Mouse (Mus musculus) stomach, embryonic 16.5 days (tissue): Measurements from ENCODE around the gene Hmg20a. TPM values are rescaled to one million over a fixed set of nuclear protein-coding genes. Genes with fewer than 3 reads are reported as not detected.
A peak's percentile ranks its signal among the peaks of the same experiment; 100 is the strongest.

Experiments used
- ATAC-seq: fragments of 200-750 bp; cut with Nextera tagmentation; 2 replicates; pipeline ENCODE4 v1.8.0; 2017; ENCODE audit warnings: moderate number of reproducible peaks, moderate TSS enrichment; ENCODE audit not compliant: insufficient read depth, low FRiP score
- H3K27ac ChIP-seq: fragments of 300-500 bp; sonication (generic); 2 replicates; pipeline ENCODE4 v1.5.1; 2014; ENCODE audit warnings: low read length
- H3K27me3 ChIP-seq: fragments of 300-500 bp; sonication (generic); 2 replicates; pipeline ENCODE4 v1.6.1; 2014; ENCODE audit warnings: low read length, control low read depth, mixed read lengths; ENCODE audit not compliant: control insufficient read depth, insufficient read depth
- H3K36me3 ChIP-seq: fragments of 300-500 bp; sonication (generic); 2 replicates; pipeline ENCODE4 v1.6.1; 2014; ENCODE audit warnings: low read length; ENCODE audit not compliant: control insufficient read depth, insufficient read depth
- H3K4me1 ChIP-seq: fragments of 300-500 bp; sonication (generic); 2 replicates; pipeline ENCODE4 v1.6.1; 2014; ENCODE audit warnings: low read length, control low read depth, mixed read lengths; ENCODE audit not compliant: control insufficient read depth, insufficient read depth
- H3K4me2 ChIP-seq: fragments of 300-500 bp; sonication (generic); 2 replicates; pipeline ENCODE4 v1.6.1; 2014; ENCODE audit warnings: low read depth, low read length, mixed read lengths
- H3K4me3 ChIP-seq: fragments of 300-500 bp; sonication (generic); replicated peaks from 2 replicates; pipeline ENCODE4 v1.5.1; 2014; ENCODE audit warnings: mild to moderate bottlenecking, low read length
- H3K9ac ChIP-seq: fragments of 300-500 bp; sonication (generic); 2 replicates; pipeline ENCODE4 v1.6.1; 2014; ENCODE audit warnings: low read length
- H3K9me3 ChIP-seq: fragments of 300-500 bp; sonication (generic); replicated peaks from 2 replicates; pipeline ENCODE4 v1.6.1; 2016; ENCODE audit warnings: low read length, control low read depth; ENCODE audit not compliant: control insufficient read depth
- WGBS: fragments of 180-500 bp; shearing (Covaris S2); extraction: QIAGEN DNeasy Blood & Tissue Kit; methylation state at CpG from one replicate; pipeline ENCODE4 v1.1.7; 2014; 5-methylcytosine and 5-hydroxymethylcytosine counted together
- polyA plus RNA-seq: library from polyadenylated mRNA; unstranded; fragments of >200 nt; fragmentation: Nextera tagmentation; extraction: Ambion mirVana; gene quantifications from 2 replicates; pipeline ENCODE4 v1.2.1, GENCODE M21; 2015

The Hmg20a gene
- polyA plus RNA-seq, 1 experiment from 2014 or later, result 48.3 TPM

- Histone ChIP-seq H3K36me3 (peaks cover 8% of the 10 kb centered on the region), H3K27me3 (no peaks in the 10 kb centered on the region), H3K4me2 (no peak overlapping the region), H3K9me3 (no peaks in the 10 kb centered on the region), H3K4me3 (no peak overlapping the region), H3K27ac (peak overlapping the region; percentile 58), H3K4me1 (peaks cover 31% of the 10 kb centered on the region), H3K9ac (no peak overlapping the region)
- WGBS, result 83% methylated on average over 2 of the region's 2 CpGs
- no peak for ATAC-seq
Measured at GRCm38 (mm10) chr9:56463046-56463445, 44.6 kb downstream of the Hmg20a start.

- 44% methylated on average over 4 of the region's 4 CpGs for WGBS
- Histone ChIP-seq H3K27me3 (no peaks in the 10 kb centered on the region), H3K9me3 (no peaks in the 10 kb centered on the region), H3K4me3 (no peak overlapping the region), H3K36me3 (peaks cover 9% of the 10 kb centered on the region), H3K27ac (peak overlapping the region; percentile 62), H3K9ac (no peak overlapping the region), H3K4me2 (no peak overlapping the region), H3K4me1 (peaks cover 31% of the 10 kb centered on the region)
- ATAC-seq, result peak; percentile 51; the same call in 1 of the 2 replicates
Measured at GRCm38 (mm10) chr9:56463686-56464515, 45.5 kb downstream of the Hmg20a start.

GRCm38 (mm10) chr9:56464863-56465654, 46.6 kb downstream of the Hmg20a start:
- peak overlapping the region; percentile 62; the same call in 1 of the 2 replicates for H3K27ac ChIP-seq
- peak overlapping the region; percentile 46; the same call in 1 of the 2 replicates for H3K9ac ChIP-seq
- H3K36me3 ChIP-seq, result peaks cover 9% of the 10 kb centered on the region
- H3K27me3 ChIP-seq, result no peaks in the 10 kb centered on the region
- ATAC-seq, result peak; percentile 84
- peak overlapping the region; percentile 35 for H3K4me2 ChIP-seq
- no peaks in the 10 kb centered on the region for H3K9me3 ChIP-seq
- peaks cover 31% of the 10 kb centered on the region for H3K4me1 ChIP-seq
- 18% methylated on average over 23 of the region's 23 CpGs for WGBS
- H3K4me3 ChIP-seq, result no peak overlapping the region

DNA sequence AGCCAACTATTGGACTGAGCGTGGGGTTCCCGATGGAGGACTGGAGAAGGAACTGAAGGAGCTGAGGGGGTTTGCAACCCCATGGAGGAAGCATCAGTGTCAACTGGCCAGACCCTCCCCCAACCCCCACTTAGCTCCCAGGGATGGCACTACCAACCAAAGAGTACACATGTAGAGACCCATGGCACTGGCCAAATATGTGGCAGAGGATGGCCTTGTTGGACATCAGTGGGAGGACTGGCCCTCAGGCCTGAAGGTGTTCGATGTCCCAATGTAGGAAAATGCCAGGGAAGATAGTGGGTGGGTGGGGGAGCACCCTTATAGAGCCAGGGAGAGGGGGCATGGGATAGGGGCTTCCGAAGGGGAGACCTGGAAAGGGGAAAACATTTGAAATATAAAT, 47.8 kb downstream of the Hmg20a start:
- no peak for ATAC-seq
- WGBS, result 88% methylated on average over 4 of the region's 4 CpGs
- H3K4me3 ChIP-seq, result no peak overlapping the region
- H3K9ac ChIP-seq, result no peak overlapping the region
- H3K27ac ChIP-seq, result no peak overlapping the region
- no peak overlapping the region for H3K4me2 ChIP-seq
- H3K36me3 ChIP-seq, result peaks cover 9% of the 10 kb centered on the region
- no peaks in the 10 kb centered on the region for H3K27me3 ChIP-seq
- H3K9me3 ChIP-seq, result no peaks in the 10 kb centered on the region
- H3K4me1 ChIP-seq, result peaks cover 26% of the 10 kb centered on the region

GRCm38 (mm10) chr9:56469656-56470055, 51.2 kb downstream of the Hmg20a start:
- no peaks in the 10 kb centered on the region for H3K27me3 ChIP-seq
- no peak overlapping the region for H3K27ac ChIP-seq
- H3K9me3 ChIP-seq, result no peaks in the 10 kb centered on the region
- H3K4me1 ChIP-seq, result peaks cover 7% of the 10 kb centered on the region
- peaks cover 9% of the 10 kb centered on the region for H3K36me3 ChIP-seq
- ATAC-seq, result no peak
- no peak overlapping the region for H3K4me2 ChIP-seq
- no peak overlapping the region for H3K9ac ChIP-seq
- 55% methylated on average over 2 of the region's 2 CpGs for WGBS
- H3K4me3 ChIP-seq, result no peak overlapping the region

GRCm38 (mm10) chr9:56470291-56470690, 51.9 kb downstream of the Hmg20a start:
- H3K36me3 ChIP-seq, result peaks cover 9% of the 10 kb centered on the region
- no peak overlapping the region for H3K4me2 ChIP-seq
- H3K9me3 ChIP-seq, result no peaks in the 10 kb centered on the region
- H3K4me3 ChIP-seq, result no peak overlapping the region
- 37% methylated on average over 7 of the region's 7 CpGs for WGBS
- peaks cover under 1% of the 10 kb centered on the region for H3K4me1 ChIP-seq
- no peak overlapping the region for H3K27ac ChIP-seq
- ATAC-seq, result no peak
- H3K27me3 ChIP-seq, result no peaks in the 10 kb centered on the region
- H3K9ac ChIP-seq, result no peak overlapping the region

- no peak overlapping the region for H3K4me3 ChIP-seq
- H3K4me1 ChIP-seq, result no peaks in the 10 kb centered on the region
- no peak overlapping the region for H3K9ac ChIP-seq
- H3K9me3 ChIP-seq, result no peaks in the 10 kb centered on the region
- peaks cover 8% of the 10 kb centered on the region for H3K36me3 ChIP-seq
- no peak for ATAC-seq
- no peak overlapping the region for H3K4me2 ChIP-seq
- H3K27ac ChIP-seq, result no peak overlapping the region
- no peaks in the 10 kb centered on the region for H3K27me3 ChIP-seq
- WGBS, result 89% methylated on average over 5 of the region's 5 CpGs
Measured at GRCm38 (mm10) chr9:56478975-56479647, 60.7 kb downstream of the Hmg20a start.

DNA sequence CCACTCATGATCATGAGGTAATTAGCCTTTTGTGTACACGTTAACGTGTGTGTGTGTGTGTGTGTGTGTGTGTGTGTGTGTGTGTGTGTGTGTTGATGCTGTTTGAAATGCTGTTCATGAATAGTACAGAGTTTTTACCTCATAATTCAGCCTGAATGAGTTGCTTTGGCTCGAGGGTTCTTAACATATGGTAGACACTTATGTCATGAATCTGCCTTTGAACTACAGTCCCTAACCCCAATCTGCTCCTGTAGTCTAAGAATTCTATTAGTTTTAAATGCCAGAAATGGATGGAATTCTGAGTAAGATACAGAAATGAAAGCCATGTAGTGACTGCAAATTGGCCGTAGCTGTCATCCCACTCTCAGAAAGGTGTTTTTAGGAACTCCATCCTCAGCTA, 64.2 kb downstream of the Hmg20a start:
- 82% methylated on average over 4 of the region's 4 CpGs for WGBS
- Histone ChIP-seq H3K27me3 (no peaks in the 10 kb centered on the region), H3K4me3 (no peak overlapping the region), H3K27ac (no peak overlapping the region), H3K36me3 (peaks cover 4% of the 10 kb centered on the region), H3K4me1 (peaks cover 4% of the 10 kb centered on the region; the same call in 1 of the 2 replicates), H3K9ac (no peak overlapping the region), H3K9me3 (no peaks in the 10 kb centered on the region), H3K4me2 (no peak overlapping the region)
- ATAC-seq, result no peak
